Mouse (Mus musculus) heart, postnatal 14 days (tissue): ENCODE results near the gene Ddx49. TPM values are rescaled to one million over a fixed set of nuclear protein-coding genes. Genes with fewer than 3 reads are reported as not detected.

ENCODE experiments used
- DNase-seq, 2 experiments: peaks; one replicate each; pipeline ENCODE4 v3.0.0; 2021 to 2022
- intact Hi-C: fragments of 180-260 bp; cut with DNase I; formaldehyde crosslinking; loops from one replicate; pipeline ENCODE4 v1.15.1; 2025
- long read RNA-seq, 2 experiments: library from polyadenylated mRNA; stranded (forward); transcript quantifications; one replicate each; pipeline ENCODE4 v2.0.0; 2021
- total RNA-seq, 2 experiments: library from RNA; stranded (reverse); gene quantifications; 2 replicates each; pipeline ENCODE4 v1.2.3; 2021

The Ddx49 gene
- 10 to 100 TPM; 28.9 to 29.0 TPM for total RNA-seq
- long read RNA-seq, experiment 1, transcript Ddx49-201 (13 exons, 2,137 nt): major isoform, 18 of 20 reads
- long read RNA-seq, experiment 1, partial matches to known transcripts: 0 of 20 reads
- long read RNA-seq, experiment 1, other reads (novel, unspliced or antisense): 2 of 20 reads
- long read RNA-seq, experiment 2, transcript Ddx49-201 (13 exons, 2,137 nt): major isoform, 16 of 17 reads
- long read RNA-seq, experiment 2, partial matches to known transcripts: 1 of 17 reads
- long read RNA-seq, experiment 2, other reads (novel, unspliced or antisense): 0 of 17 reads

- peak; percentile 90 to 95 for DNase-seq
- intact Hi-C loops: no loop called here
Measured at GRCm38 (mm10) chr8:70302358-70302890, at the start of gene Ddx49, which contains the start of gene Cope. Gene Ddx49 (minus strand): TSS chr8:70302489. Gene Cope (plus strand): TSS chr8:70302518.

GRCm38 (mm10) chr8:70352000-70352384 lies 49.7 kb upstream of the Ddx49 start:
- no peak for DNase-seq
- intact Hi-C loops: no loop called here

DNA sequence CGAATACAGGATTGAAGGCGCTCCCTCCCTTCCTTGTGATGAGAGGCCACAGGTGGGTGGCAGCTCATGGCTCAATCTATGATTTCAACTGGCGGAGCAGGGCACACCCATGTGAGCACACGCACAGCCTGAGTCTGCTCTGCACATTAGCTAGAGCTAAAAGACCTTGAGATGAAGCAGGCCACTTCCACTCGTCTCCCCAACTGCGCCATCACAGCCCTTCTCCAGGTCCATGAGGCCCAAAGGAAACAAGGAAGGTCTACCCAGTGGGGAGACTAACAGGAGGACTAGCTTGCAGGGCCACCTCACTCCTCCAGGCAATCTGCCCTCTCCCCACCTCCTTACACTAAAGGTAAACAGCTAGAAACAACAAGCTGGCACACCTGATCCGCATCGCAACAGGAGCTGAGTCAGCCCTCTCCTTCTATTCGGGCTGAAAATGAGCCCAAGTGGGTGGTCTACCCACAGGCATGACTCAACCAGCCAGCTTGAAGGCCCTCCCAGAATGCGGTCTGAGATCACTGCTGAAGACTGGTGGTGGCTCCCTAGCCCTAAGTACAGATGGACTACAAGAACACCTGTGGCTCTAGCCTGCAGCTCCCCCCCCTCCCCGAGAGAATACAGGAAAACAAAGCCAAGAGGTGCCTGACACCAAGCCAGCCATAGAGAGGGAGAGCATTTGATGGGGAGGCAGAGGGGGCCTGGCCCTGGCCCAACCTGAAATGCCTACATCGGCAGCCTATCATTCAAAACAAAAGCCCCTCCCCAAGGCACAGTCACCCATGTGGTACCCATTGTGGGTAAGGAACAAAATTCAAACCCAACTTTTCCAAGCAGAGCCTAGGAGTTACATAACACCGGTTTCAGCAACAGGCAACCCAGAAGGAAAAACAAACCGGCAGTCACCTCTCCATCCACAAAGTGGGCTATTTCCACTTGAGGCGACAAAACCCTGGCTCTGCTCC lies 49.0 kb upstream of the Ddx49 start:
- intact Hi-C loops: no loop called here
- no peak for DNase-seq

DNA sequence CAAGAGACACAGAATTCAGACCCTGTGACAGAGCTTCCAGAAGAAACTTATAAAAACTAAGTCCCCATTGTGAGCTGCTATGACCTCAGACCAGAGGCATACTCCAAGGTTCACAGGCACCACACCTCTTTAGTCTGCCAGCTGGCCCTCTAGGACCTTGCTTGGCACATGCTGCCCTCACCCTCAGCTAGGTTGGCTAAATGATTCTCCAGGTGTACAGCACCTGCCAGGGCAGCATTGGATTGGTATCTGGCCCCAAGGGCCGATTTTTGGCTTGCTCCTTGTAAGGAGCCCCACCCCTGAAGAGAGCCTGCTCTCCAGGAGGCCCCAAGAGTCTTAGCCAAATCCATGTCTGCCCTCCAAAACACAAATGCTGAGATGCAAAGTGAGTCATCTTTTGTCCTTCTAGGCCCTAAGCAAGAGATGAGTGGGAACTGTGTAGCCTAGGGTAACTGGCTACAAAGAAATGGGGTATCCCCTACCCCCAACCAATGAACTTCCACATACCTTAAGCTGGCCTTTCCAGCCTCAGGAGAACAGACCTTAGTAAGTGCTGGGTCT lies 45.7 kb upstream of the Ddx49 start:
- intact Hi-C loops: no loop called here
- DNase-seq: no peak

GRCm38 (mm10) chr8:70347443-70347842 lies 45.2 kb upstream of the Ddx49 start:
- intact Hi-C loops: no loop called here
- no peak for DNase-seq

GRCm38 (mm10) chr8:70344279-70344678 lies 42.0 kb upstream of the Ddx49 start:
- no peak for DNase-seq
- intact Hi-C loops: loop anchor here (5.0 kb wide), 1 partner anchor 158 kb away; no protein-coding TSS in a partner anchor

DNA sequence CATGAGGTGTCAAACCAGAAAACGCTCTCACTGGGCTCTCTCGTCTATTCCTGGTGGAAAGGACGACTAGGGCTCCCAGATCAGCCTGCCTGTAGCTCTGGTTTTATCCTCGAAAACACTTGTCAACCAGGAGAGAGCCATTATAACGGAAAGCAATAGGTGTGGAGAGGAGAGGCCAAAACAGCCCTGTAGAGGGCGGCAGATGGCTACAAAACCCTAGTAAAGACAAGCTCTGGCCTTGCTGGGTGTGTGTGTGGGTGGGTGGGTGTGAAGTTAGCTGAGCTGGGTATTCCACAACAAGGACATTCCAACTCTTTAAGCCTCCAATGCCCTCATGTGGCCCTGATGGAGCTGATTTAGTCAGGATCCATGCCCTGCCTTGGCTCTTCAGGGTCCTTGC lies 41.4 kb upstream of the Ddx49 start:
- intact Hi-C loops: loop anchor here (5.0 kb wide), 1 partner anchor 159 kb away; no protein-coding TSS in a partner anchor
- peak in 1 of 2 experiments; percentile 52 for DNase-seq

GRCm38 (mm10) chr8:70343076-70343475 lies 40.8 kb upstream of the Ddx49 start:
- intact Hi-C loops: loop anchor here (5.0 kb wide), 1 partner anchor 159 kb away; no protein-coding TSS in a partner anchor
- no peak for DNase-seq

DNA sequence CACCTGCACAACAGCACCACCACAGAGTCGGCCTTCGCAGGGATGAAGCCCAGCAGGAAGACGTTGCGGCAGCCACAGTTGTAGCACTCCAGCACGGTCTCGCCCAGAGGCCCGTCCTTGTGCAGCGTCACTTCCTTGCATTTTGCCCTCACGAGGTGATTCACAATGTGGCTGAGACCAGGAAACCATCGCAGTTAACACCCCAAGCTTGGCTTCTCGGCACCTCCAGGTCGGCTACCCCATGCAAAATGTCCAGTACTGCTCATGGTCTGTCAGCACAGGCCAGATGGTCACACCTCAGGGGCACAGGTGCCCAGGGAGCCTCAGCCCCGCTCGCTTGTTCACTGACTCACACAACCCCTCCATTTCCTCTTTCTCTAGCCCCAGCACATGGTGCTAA lies 39.7 kb upstream of the Ddx49 start:
- no peak for DNase-seq
- intact Hi-C loops: loop anchor here (5.0 kb wide), 1 partner anchor 160 kb away; no protein-coding TSS in a partner anchor

DNA sequence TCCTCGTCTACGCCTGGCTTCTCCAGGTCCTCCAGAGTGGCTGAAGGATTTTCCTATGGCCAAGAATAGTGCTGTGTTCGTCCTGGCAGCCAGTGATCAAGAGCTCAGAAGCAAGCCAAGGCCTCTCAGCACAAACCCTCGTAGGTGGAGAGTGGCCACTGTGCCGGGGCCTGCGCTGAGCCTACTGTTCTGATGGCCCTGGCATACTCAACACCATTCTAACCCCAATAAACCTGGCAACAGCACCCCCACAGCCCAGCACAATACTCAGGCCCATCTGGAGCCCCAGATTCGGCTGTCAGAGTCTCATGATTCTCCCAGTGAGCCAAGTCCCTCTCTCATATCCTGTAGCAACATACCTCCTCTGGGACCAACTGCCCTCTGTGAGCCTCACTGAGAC lies 38.4 kb upstream of the Ddx49 start:
- intact Hi-C loops: loop anchor here (5.0 kb wide), 1 partner anchor 162 kb away; no protein-coding TSS in a partner anchor
- no peak for DNase-seq

DNA sequence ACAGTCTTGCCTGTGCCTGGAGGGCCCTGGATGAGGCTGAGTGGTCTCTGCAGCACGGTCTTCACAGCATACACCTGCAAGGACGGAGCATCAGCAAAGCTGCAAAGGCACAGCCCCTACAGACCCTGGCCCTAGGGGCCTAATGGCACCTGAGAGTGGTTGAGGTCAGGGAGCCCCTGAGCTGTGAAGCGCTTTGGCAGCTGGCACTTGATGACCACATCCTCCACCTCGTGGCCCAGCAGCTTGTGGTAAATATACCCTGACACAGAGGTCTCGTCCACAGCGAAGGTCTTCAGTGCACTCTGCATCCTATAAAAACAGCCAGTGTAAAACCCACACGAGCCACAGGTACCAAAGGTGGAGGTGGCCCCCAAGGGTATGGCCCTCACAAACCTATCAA lies 36.6 kb upstream of the Ddx49 start:
- DNase-seq: no peak
- intact Hi-C loops: no loop called here

DNA sequence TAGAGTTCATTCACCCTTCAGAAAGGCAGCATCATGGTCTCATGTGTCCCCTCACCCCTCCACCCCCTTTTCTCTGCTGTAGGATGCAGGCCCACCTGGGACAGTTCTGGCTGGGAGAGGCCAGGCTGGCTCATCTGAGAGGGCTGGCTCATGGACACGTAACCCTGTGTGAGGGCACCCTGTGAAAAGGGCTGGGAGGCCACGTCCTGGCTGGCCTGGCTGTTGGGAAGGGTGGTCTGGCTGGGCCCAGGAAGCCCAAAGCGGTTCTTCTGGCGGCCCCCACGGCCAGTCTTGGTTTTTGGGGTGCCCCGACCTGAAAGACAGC lies 30.6 kb upstream of the Ddx49 start:
- intact Hi-C loops: no loop called here
- no peak for DNase-seq

GRCm38 (mm10) chr8:70332070-70332877 lies 30.0 kb upstream of the Ddx49 start:
- DNase-seq: peak; percentile 78 to 84
- intact Hi-C loops: no loop called here

DNA sequence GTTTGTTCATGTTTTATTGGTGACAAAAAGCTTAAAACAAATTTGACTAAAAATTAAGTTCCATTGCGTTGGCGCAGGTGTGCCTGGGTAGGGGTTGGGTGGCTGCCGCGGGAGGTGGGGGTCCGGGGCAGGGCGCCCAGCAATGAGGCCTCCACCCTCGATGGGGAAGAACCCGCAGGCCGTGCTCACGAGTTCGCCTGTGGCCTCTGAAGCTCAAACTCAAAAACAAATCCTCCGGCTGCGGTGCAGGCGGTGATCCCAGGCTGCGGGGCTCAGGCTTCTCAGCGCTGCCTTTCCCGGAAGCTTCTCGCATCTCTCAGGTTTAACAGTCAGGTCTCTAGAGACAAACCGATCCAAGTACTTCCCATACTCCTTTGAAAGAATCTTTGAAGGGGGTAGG lies 29.2 kb upstream of the Ddx49 start:
- DNase-seq: no peak
- intact Hi-C loops: no loop called here

GRCm38 (mm10) chr8:70330741-70331364 lies 28.6 kb upstream of the Ddx49 start:
- intact Hi-C loops: no loop called here
- peak in 1 of 2 experiments; percentile 41 for DNase-seq

DNA sequence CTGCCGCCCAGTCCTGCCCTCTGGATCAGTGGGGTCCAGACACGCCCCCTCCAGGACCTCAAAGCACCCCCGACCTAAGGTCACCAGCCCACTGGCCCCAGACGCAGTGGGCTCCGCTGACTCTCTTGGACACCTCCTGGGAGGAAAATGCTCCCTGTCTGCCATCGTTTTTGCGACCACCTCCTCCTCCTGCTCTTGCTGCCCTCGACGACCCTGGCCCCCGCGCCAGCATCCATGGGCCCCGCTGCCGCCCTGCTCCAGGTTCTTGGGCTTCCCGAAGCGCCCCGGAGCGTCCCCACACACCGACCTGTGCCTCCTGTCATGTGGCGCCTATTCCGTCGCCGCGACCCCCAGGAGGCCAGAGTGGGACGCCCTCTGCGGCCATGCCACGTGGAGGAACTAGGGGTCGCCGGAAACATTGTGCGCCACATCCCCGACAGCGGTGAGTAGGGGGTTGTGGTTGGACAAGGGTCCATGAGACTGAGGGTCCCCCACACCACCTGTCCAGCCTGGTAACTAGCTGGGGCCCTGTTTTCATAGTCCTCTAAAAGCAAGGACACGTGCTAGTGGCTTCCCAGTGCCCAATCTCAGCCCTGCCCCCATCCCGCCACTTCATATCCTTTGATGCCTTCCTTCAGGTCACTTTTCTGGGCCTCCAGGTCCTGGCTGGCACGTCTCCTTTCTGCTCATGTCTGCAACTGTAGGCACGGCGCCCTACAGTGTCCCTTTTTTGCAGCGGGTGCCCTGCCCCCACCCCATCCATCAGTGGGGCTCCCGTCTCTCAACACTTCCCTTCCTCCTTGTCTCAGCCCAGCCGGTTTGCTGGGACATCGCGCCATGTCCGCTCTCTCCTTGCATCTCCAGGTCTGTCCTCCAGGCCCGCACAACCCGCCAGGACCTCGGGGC lies 27.8 kb upstream of the Ddx49 start:
- intact Hi-C loops: no loop called here
- no peak for DNase-seq

- DNase-seq: no peak
- intact Hi-C loops: no loop called here
Measured at GRCm38 (mm10) chr8:70329124-70329834, 27.0 kb upstream of the Ddx49 start, which contains the start of gene Gdf1. Gene Gdf1 (plus strand): TSS chr8:70329817.

GRCm38 (mm10) chr8:70327512-70327911 lies 25.2 kb upstream of the Ddx49 start:
- DNase-seq: no peak
- intact Hi-C loops: no loop called here
